Mouse (Mus musculus) small intestine, adult 2 months (tissue): ENCODE data around the gene Bcl7c.

Experiments
- CTCF ChIP-seq: fragments of 200-500 bp; IDR thresholded peaks from 2 replicates; pipeline ENCODE4 v1.5.1; 2012; ENCODE audit warnings: low read depth, mild to moderate bottlenecking, control low read depth, inconsistent platforms, low read length, moderate library complexity, mixed read lengths; ENCODE audit not compliant: insufficient replicate concordance, insufficient read length; ENCODE audit errors: extremely low read depth
- POLR2A ChIP-seq: fragments of 200-500 bp; IDR thresholded peaks from 2 replicates; pipeline ENCODE4 v1.6.1; 2012; ENCODE audit warnings: low read depth, mild to moderate bottlenecking, control low read depth, inconsistent platforms, low read length, moderate library complexity

DNA sequence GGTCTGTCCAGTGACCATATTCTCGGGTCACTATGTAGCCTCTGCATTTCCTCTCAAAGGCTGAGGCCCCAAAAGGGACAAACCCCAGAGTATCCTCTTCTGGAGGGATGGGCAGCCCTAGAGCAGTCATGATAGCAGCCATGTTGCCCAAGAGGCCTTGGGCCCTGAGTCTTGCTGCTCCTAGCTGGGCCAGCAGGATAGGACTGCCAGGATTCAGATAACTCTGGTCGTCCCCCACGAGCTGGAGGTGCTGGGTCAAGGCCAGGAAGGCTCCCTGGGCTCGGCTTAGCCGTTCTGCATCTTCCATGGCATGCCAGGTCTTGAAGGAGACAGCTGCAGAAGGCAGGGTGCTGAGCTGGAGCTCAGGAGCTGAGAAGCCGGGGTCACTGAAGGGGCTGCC lies 10.5 kb upstream of the Bcl7c start:
- no peak for TF ChIP-seq CTCF
- TF ChIP-seq POLR2A, result no peak
